Mouse (Mus musculus) liver (tissue): ENCODE data around the gene Foxred2.

ENCODE experiments used
- DNase-seq: peaks from one replicate; pipeline ENCODE4 v3.0.0-alpha.2; 2020; ENCODE audit warnings: mixed read lengths

Foxred2 gene

DNA sequence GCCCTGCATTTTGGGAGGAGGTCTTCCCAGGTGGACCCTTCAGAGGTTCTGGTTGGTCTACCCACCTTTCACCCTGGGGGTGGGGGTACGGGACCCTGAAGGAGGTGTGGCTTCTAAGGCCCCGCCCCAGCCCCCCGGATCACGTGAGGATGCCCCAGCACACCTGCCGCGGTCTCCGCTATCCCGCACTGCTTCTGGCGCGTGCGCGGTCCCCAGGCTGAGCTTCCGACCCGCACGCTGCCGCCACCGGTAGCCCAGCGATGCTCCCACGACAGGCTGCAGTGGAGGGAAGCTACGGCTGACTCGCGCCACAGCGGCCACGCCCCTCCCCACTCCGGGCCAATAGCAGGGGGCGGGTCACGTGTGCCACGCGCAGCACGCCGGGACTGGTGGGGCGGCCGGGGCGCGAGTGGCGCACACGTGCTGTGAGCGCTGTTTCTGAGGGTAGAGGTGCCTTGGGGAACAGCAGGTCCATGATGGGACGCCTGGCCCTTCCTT, at the start of gene Foxred2:
Gene Foxred2, minus strand, starts transcription at position 319 of the 498 bp plus-strand sequence.
- peak; percentile 83 for DNase-seq

DNA sequence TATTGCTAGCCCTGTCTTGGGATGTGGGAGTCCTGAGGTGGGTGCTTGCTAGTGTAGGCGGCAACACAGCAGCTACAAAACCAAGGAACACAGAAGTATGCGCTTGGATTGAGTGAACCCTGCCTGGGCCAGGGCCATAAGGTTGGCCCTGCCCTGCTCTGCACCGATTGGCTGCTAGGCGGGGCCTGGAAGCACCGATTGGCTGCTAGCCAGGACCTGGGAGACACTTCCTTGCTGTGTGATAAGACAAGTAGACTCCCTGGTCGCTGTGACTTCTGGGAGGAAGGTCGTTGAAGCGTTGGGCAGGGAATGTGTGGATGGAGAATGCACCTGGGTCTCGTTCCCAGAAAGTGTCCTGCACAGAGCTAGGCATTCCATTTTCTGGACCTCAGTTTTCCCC, 47.4 kb upstream of the Foxred2 start:
- DNase-seq = peak; percentile 69

- DNase-seq = no peak
These were observed 44.9 kb upstream of the Foxred2 start for GRCm38 (mm10) chr15:78001400-78001799.

GRCm38 (mm10) chr15:77988541-77988940, 32.0 kb upstream of the Foxred2 start:
- DNase-seq = no peak

GRCm38 (mm10) chr15:77983391-77983790, 26.9 kb upstream of the Foxred2 start:
- no peak for DNase-seq

DNA sequence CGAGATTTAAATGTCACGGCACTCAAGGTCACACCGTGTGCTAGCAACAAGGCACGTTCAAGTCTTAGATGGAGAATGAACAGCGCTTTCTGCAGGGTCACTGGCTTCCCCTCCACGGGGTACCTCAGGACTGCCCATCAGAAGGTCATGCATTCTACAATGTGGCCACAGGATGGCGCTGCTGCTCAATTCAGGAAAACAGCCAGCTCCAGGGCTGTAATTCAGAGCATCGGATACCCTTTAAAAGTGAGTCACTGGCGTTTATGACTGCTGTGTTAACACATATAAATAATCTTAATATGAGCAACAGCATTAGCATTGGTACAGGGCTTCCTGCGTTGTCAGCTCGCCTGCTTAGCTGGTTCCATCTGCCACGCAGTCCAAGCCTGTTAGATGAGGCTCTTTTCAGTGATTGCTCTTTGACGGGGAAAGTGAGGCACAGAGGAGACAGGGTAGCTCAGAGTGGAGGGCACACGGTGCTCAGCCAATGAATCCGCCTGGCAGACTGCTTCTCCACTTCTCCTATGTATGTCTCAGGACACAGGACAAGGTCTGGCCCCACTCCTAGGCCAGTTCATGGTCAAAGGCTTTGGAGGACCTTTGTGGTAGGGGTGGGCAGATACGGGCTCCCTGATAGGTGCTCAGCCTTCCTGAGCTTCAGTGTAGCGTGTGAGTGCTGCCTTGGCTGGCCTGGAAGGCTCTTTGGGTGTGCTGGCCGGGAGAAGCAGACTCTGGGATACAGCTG, 25.8 kb upstream of the Foxred2 start:
- peak; percentile 72 for DNase-seq

DNA sequence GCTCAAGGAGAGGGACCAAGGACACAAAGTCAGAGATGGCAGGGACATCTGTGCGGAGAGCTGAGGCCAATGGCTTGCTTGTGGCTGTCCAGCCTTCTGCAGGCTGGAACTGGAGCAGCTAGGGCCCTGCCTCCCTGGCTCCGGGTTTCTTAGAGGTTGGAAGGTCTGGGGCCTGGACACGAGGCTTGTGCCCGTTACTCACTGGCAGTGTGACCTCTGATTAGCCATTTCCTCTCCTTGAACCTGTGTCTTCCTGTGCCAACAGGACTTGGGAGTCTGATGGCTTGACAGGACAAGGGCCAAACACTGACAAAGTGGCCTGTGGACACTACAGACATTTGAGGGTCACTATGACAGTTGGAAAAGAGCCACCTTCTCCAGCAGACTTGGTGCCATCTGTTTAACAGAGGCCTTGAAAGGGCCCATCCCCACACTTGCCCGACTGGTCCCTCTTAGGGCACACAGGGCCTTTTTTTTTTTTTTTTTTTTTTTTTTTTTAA, 24.7 kb upstream of the Foxred2 start:
- no peak for DNase-seq

DNA sequence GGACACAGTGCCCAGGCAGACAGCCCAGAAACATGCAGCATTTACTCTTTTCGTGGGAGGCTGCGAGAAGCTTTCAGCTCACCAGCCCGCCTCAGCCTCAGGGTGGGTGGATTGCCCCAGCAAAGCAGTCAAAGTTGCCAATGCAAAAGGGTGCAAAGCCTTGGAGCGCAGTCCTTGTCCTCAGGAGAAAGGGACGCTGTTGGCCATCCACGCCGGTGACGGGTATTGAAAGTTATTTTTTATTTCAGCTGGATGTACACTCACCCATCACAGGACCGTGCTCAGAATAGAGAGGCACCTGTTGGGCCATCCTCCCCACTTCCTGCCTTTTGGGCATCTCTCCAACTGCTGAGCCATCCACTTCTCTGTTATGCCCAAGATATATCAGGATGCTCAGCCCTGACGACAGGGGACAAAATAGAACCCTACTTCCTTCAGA, 22.9 kb upstream of the Foxred2 start:
- DNase-seq = no peak

DNA sequence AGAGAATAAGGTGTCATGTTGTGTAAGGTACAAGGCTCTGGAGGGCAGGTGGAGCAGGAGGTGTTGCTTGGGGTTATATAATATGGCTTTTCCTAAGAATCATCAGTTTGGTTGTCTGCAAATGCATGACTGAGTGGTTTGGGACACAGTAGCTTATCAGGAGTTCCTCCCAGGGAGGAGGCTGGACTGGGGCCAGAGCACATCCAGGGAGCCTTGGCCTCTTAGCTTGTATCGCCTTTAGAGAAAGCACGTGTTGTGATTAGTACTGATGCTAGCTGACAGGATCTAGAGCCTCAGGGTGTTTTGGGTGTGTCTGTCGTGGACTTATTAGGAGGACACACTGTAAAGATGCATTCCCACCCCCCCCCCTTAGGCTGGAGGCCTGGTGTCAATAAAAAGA, 21.1 kb upstream of the Foxred2 start:
- peak; percentile 62 for DNase-seq

GRCm38 (mm10) chr15:77974165-77974841, 17.8 kb upstream of the Foxred2 start:
- DNase-seq = peak; percentile 72

DNA sequence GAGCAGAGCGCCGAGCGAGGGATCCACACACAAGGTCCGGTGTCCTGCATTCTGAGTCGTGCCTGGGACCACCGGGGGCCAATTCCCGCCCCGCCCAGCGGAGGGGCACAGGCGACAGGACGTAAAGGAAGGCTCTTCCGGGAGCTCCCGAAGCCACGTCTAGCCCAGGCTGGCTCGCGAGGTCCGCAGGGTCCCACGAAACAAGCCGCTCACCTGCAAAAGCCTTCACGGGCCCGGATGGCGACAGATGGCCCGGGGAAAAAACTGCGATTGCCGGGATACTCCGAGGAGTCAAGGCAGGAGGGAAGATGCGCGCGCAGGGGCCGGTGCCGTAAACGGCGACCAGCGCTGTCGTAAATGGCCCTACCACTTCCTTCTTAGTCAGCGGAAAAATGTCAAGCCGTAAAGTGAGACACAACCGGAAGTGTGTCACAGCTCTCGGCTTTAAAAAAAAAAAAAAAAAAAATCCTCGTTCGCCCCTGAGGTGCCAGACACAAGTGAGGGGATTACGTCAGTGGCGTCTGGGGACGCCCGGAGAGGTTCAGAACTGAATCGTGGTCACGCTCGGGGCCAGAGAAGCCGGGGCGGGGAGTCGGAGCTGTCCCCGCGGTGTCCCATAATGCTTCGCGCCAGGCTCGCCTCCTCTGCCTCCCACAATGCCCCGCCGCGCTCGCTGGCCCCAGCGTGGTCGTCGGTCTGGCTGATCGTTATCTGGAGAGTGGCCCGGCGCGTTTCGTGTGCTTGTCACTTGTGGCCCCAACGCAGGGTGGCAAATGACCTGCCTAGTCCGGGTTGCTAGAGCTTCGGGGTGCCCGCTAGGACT, 14.2 kb upstream of the Foxred2 start, which contains the start of gene Eif3d:
Gene Eif3d, minus strand, starts transcription at position 344 of the 823 bp plus-strand sequence.
- DNase-seq = peak; percentile 95

GRCm38 (mm10) chr15:77969940-77970469, 13.5 kb upstream of the Foxred2 start:
- no peak for DNase-seq

- peak; percentile 82 for DNase-seq
These were observed 8.6 kb upstream of the Foxred2 start for GRCm38 (mm10) chr15:77965117-77965528.

- DNase-seq = no peak
These were observed 5.9 kb upstream of the Foxred2 start for GRCm38 (mm10) chr15:77962447-77962846.

DNA sequence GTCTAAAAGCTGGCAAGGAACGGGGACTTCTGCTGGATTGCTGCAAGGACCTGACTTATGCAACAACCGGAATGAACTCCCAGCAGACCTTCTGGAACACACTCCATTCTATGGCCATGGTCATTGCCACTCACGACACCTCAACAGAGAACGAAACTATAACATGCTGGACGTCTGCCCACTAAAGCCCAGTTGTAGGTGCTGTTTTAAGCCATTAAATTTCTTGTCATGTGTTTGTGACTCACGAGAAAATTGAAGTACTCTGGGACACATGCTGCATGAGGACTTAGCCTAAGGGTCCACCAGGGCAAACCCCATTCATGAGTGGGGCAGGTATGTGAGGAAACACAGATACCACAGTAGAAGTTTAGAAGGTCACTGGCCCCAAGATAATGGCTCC, 4.2 kb upstream of the Foxred2 start:
- DNase-seq = no peak

- no peak for DNase-seq
These were observed 1.5 kb upstream of the Foxred2 start for GRCm38 (mm10) chr15:77958071-77958470.

DNA sequence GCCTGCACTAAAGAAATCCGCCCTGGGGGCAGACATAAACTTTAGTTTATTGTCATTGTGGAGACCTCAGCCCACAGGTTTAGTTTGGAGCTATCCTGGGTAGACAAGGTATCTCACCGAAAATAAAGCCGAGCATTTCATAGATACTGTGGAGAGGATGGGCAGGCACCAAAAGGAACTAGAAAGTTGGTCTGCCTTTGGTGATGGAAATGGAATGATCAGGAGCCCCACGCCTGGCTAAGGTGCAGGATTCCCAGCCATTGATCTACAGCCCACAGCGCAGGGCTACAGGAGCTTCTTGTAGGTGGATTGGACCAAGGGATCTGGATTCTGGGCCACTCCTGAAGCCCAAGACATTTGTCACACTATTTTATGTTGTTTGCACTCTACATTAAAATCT, 1.1 kb upstream of the Foxred2 start:
- no peak for DNase-seq

DNA sequence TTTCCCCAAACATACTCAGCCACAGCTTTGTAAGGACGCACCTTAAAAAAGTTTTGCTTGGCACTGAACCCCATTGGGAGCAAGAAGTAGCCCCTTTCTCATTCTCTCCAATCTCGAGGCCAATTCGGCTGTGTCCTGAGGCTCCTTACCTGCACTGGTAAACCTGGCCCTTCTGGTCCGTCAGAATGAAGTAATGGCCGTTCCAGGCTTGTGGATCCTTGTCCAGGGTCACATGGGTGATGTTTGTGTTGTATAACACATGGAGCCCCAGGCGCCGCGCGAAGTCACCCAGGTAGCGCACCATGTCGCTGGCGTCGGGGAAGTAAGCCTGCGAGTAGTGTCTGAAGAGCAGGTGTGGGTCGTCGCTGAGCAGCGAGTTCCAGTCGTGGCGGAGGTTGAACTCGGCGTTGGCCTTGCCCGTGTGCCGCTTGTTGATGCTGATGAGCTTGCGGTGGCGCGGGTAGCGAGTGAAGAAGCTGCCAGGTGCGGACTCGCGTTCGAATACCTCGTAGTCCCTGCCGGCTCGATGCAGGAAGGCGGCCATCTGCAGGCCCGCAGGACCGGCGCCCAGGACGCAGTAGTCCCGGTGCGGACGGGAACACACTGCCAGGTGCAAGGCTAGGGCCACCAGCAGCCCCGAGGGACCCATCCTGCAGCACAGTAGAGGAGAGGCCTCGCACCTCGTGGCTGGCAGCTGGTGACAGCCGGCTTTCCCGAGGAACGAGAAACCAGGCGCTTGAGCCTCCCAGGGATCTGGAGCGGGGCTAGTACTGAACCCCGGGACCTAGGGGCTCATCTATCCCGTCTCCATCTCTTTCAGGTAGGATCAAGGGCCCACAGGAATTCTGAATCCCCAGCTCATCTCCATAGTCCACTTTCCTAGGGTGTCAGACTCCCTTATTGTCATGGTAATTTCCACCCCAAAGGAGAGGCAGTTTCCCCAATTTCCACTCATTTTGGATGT, 800 bp downstream of the Foxred2 start:
- DNase-seq = no peak

GRCm38 (mm10) chr15:77954362-77954761, 2.2 kb downstream of the Foxred2 start:
- DNase-seq = no peak

- no peak for DNase-seq
These were observed 3.6 kb downstream of the Foxred2 start for GRCm38 (mm10) chr15:77952921-77953320.

DNA sequence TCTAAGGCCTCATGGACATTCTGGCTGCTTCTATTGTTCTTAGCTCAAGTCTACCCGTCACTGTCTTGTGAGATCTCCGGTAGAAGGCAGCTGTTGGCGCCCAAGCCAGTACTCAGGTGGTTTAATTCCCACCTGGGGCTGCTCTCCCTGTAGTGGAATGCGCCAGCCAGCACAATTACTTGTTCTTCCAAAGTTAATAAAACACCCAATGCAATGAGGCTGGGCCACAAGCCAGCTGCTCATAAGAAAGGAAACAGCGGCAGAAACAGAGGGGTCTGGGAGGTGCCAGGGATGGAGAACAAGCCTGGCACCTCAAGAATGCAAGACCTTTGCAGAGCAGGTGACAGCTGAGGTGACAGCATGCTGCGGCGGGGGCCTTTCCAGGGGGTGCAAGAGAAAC, 7.5 kb downstream of the Foxred2 start:
- DNase-seq = no peak
